Mouse (Mus musculus): Measurements from ENCODE around the gene Thada. TPM values are rescaled to one million over a fixed set of nuclear protein-coding genes. Genes with fewer than 3 reads are reported as not detected.

Gene Thada
- polyA plus RNA-seq, 2 experiments = 2.0 to 2.5 TPM

GRCm38 (mm10) chr17:84143219-84143844 is 322.7 kb downstream of the Thada start:
- ATAC-seq (ENCODE audit: insufficient read depth) (no peak), DNase-seq (ENCODE audit: low read depth in 3 of 3, low spot score in 3 of 3) (no peak)
- H3K4me3 ChIP-seq (ENCODE audit: insufficient read depth in 1 of 2, low read depth in 2 of 2, low read length in 2 of 2) = no peak overlapping the region
- 48% methylated on average over 12 of the region's 12 CpGs for WGBS (ENCODE audit: insufficient replicate concordance)
- H3K9ac ChIP-seq (replicated peaks) = no peak overlapping the region
- no peak overlapping the region for H3K4me2 ChIP-seq (ENCODE audit: low read depth)
- H3K36me3 ChIP-seq (replicated peaks; ENCODE audit: control insufficient read depth, insufficient read depth, low read depth) = no peaks in the 10 kb centered on the region
- no peak for TF ChIP-seq EP300 (IDR thresholded peaks at IDR 0.05; ENCODE audit: low read depth)
- no peak for TF ChIP-seq CTCF (IDR thresholded peaks at IDR 0.05; ENCODE audit: low read depth)
- H3K9me3 ChIP-seq (ENCODE audit: control insufficient read depth, low read length) = no peaks in the 10 kb centered on the region
- no peaks in the 10 kb centered on the region for H3K27me3 ChIP-seq (ENCODE audit: control insufficient read depth, insufficient read depth, low read length)
- H3K27ac ChIP-seq = no peak overlapping the region
- peaks cover 60 to 84% of the 10 kb centered on the region in 2 experiments for H3K4me1 ChIP-seq (replicated peaks; ENCODE audit: control insufficient read depth in 2 of 2, insufficient read depth in 2 of 2, low read length in 1 of 2)

DNA sequence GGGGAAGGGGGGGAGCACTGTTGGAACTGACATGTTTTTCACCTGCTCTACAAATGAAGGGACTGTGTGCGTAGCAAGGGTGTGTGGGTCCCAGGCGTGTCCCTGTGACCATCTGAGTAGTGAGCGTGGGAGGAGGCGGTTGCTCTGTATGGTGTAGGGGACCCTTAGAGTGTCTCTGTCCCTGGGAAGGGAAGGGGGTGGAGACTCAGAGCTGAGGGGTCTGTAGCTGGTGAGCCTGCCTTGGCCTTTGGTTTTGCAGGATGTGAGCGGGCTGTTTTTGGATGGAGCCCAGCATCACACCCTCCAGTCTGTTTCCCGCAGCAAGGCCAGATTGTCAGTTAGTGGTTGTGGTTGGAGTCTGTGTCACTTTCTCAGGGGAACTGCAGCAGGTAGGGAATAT is 324.3 kb downstream of the Thada start:
- H3K36me3 ChIP-seq (replicated peaks; ENCODE audit: control insufficient read depth, insufficient read depth, low read depth) = no peaks in the 10 kb centered on the region
- DNase-seq (ENCODE audit: low read depth in 3 of 3, low spot score in 3 of 3) = no peak
- H3K4me1 ChIP-seq (replicated peaks; ENCODE audit: control insufficient read depth in 2 of 2, insufficient read depth in 2 of 2, low read length in 1 of 2) = peaks cover 52 to 81% of the 10 kb centered on the region in 2 experiments
- TF ChIP-seq CTCF (IDR thresholded peaks at IDR 0.05; ENCODE audit: low read depth) = no peak
- TF ChIP-seq EP300 (IDR thresholded peaks at IDR 0.05; ENCODE audit: low read depth) = no peak
- 0 out of 2 replicates have a peak overlapping the region, but pooled peaks have one; percentile 12 for H3K27ac ChIP-seq
- no peak overlapping the region for H3K9ac ChIP-seq (replicated peaks)
- no peak overlapping the region for H3K4me2 ChIP-seq (ENCODE audit: low read depth)
- H3K4me3 ChIP-seq (ENCODE audit: insufficient read depth in 1 of 2, low read depth in 2 of 2, low read length in 2 of 2) = no peak overlapping the region
- H3K9me3 ChIP-seq (ENCODE audit: control insufficient read depth, low read length) = no peaks in the 10 kb centered on the region
- no peak for ATAC-seq (ENCODE audit: insufficient read depth)
- 69% methylated on average over 6 of the region's 6 CpGs for WGBS (ENCODE audit: insufficient replicate concordance)
- H3K27me3 ChIP-seq (ENCODE audit: control insufficient read depth, insufficient read depth, low read length) = no peaks in the 10 kb centered on the region

- Histone ChIP-seq H3K4me2 (ENCODE audit: low read depth) (no peak overlapping the region), H3K4me3 (ENCODE audit: insufficient read depth in 1 of 2, low read depth in 2 of 2, low read length in 2 of 2) (no peak overlapping the region), H3K36me3 (replicated peaks; ENCODE audit: control insufficient read depth, insufficient read depth, low read depth) (no peaks in the 10 kb centered on the region), H3K9ac (replicated peaks) (no peak overlapping the region), H3K27me3 (ENCODE audit: control insufficient read depth, insufficient read depth, low read length) (no peaks in the 10 kb centered on the region), H3K9me3 (ENCODE audit: control insufficient read depth, low read length) (no peaks in the 10 kb centered on the region), H3K27ac (no peak overlapping the region), H3K4me1 (replicated peaks; ENCODE audit: control insufficient read depth in 2 of 2, insufficient read depth in 2 of 2, low read length in 1 of 2) (peaks cover 50 to 79% of the 10 kb centered on the region in 2 experiments)
- TF ChIP-seq EP300 (IDR thresholded peaks at IDR 0.05; ENCODE audit: low read depth) (no peak), CTCF (IDR thresholded peaks at IDR 0.05; ENCODE audit: low read depth) (no peak)
- ATAC-seq (ENCODE audit: insufficient read depth) (no peak), DNase-seq (ENCODE audit: low read depth in 3 of 3, low spot score in 3 of 3) (no peak)
- WGBS (ENCODE audit: insufficient replicate concordance) = 48% methylated on average over 10 of the region's 10 CpGs
Measured at GRCm38 (mm10) chr17:84140822-84141507, 325.0 kb downstream of the Thada start.

Other genes with a start within 250 kb of the Thada start
- 0.29 and 0.37 TPM in 2 replicates for gene Plekhh2, start 45.7 kb upstream of the Thada start, polyA plus RNA-seq (2012; rRNA removed)
- gene Plekhh2, start 45.7 kb upstream of the Thada start, polyA plus RNA-seq (2014; fragmentation: Nextera tagmentation; extraction: Ambion mirVana) = 0.22 and 0.29 TPM in 2 replicates
- gene Dync2li1, start 160.3 kb upstream of the Thada start, polyA plus RNA-seq (2012; rRNA removed) = 0.39 and 1.1 TPM in 2 replicates
- gene Dync2li1, start 160.3 kb upstream of the Thada start, polyA plus RNA-seq (2014; fragmentation: Nextera tagmentation; extraction: Ambion mirVana) = 1.5 and 1.8 TPM in 2 replicates
- gene Abcg8, start 210.1 kb upstream of the Thada start, polyA plus RNA-seq (2012; rRNA removed) = 0.57 and 0.84 TPM in 2 replicates
- 0.70 and 1.00 TPM in 2 replicates for gene Abcg8, start 210.1 kb upstream of the Thada start, polyA plus RNA-seq (2014; fragmentation: Nextera tagmentation; extraction: Ambion mirVana)
- gene Abcg5, start 216.8 kb upstream of the Thada start, polyA plus RNA-seq (2012; rRNA removed) = 0.33 and 0.42 TPM in 2 replicates
- gene Abcg5, start 216.8 kb upstream of the Thada start, polyA plus RNA-seq (2014; fragmentation: Nextera tagmentation; extraction: Ambion mirVana) = 0.33 and 0.43 TPM in 2 replicates